Mouse (Mus musculus): ENCODE results near the gene Lonp1. TPM values are rescaled to one million over a fixed set of nuclear protein-coding genes. Genes with fewer than 3 reads are reported as not detected.
"Not testable (repeated sequence)": the region's sequence is repeated elsewhere in the genome, so short reads cannot be mapped to it uniquely, and the experiment has no call there.

Gene Lonp1
- total RNA-seq, 1 experiment: 169 TPM

DNA sequence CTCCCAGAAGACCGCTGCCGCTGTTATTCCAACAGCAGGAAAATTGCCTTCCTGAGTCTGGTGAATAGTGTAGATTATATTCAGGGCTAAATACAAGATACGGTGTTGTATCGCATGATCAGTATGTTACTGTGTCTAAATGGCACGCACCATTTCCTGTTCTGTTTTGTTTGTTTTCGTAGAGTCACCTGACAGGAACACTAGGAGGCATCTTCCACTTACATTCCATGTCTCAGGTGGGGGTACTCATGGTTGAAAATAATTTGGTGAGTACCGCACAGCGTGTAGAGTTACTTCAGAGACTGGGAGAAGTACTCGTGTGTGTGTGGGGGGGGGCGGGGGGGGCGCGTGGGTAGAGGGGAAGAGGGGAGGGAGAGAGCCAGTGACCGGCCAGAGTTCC, 20.9 kb upstream of the Lonp1 start:
- Histone ChIP-seq H3K4me1 (ENCODE audit: control insufficient read depth in 2 of 2, insufficient read depth in 2 of 2, low read length in 2 of 2, poor library complexity in 1 of 2) (peaks cover 0 to 4% of the 10 kb centered on the region in 2 experiments; a peak in 2 of 4 replicates), H3K9ac (ENCODE audit: insufficient read depth, low read depth, low read length, poor library complexity, severe bottlenecking) (no peak overlapping the region), H3K27ac (ENCODE audit: insufficient read depth, low read depth, low read length, poor library complexity, severe bottlenecking) (no peak overlapping the region), H3K9me3 (ENCODE audit: control insufficient read depth, insufficient read depth, low read depth, low read length) (no peaks in the 10 kb centered on the region), H3K4me3 (ENCODE audit: insufficient read depth in 1 of 2, low read depth in 1 of 2, low read length in 2 of 2, poor library complexity in 1 of 2, severe bottlenecking in 1 of 2) (no peak overlapping the region), H3K36me3 (ENCODE audit: control insufficient read depth, insufficient read depth, low read length, poor library complexity, severe bottlenecking) (no peaks in the 10 kb centered on the region)
- DNase-seq (ENCODE audit: low read depth, low spot score): no peak
- in situ Hi-C loops (cut with MboI; ENCODE audit: low sequenced_read_pairs in 2 of 2, unreplicated experiment in 2 of 2): no loop called here
- TF ChIP-seq HCFC1 (IDR thresholded peaks at IDR 0.05; ENCODE audit: borderline replicate concordance, insufficient read depth, low read length) (no peak), ZNF384 (IDR thresholded peaks at IDR 0.05; ENCODE audit: low read depth, low read length) (no peak), MAFK (IDR thresholded peaks at IDR 0.05; ENCODE audit: insufficient read depth, low read depth, low read length) (no peak), CHD2 (IDR thresholded peaks at IDR 0.05; ENCODE audit: low read depth, low read length) (no peak), ZC3H11A (IDR thresholded peaks at IDR 0.05; ENCODE audit: borderline replicate concordance, low read depth, low read length) (no peak)

DNA sequence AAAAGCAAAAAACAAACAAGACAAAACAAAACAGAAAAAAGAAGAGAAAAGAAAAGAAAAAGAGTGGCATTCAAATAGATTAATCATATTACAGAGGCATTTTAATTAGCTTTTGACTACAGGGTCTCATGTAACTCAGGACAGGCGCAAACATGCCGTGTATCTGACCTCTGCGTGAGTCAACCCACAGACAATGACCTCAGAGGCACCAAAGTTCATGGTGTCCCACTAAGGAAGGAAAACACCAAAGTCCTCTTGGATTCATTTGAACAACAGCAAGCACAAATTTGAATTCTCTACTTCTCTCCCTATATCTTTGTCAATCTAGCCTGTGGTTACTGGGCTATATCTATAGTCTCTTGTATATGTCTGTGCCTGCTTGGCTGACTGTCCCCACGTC, 16.6 kb upstream of the Lonp1 start:
- no peak for DNase-seq (ENCODE audit: low read depth, low spot score)
- no peak overlapping the region for H3K4me3 ChIP-seq (ENCODE audit: insufficient read depth in 1 of 2, low read depth in 1 of 2, low read length in 2 of 2, poor library complexity in 1 of 2, severe bottlenecking in 1 of 2)
- H3K9ac ChIP-seq (ENCODE audit: insufficient read depth, low read depth, low read length, poor library complexity, severe bottlenecking): no peak overlapping the region
- in situ Hi-C loops (cut with MboI; ENCODE audit: low sequenced_read_pairs in 2 of 2, unreplicated experiment in 2 of 2): no loop called here
- TF ChIP-seq HCFC1 (IDR thresholded peaks at IDR 0.05; ENCODE audit: borderline replicate concordance, insufficient read depth, low read length): no peak
- TF ChIP-seq ZNF384 (IDR thresholded peaks at IDR 0.05; ENCODE audit: low read depth, low read length): no peak
- TF ChIP-seq MAFK (IDR thresholded peaks at IDR 0.05; ENCODE audit: insufficient read depth, low read depth, low read length): no peak
- TF ChIP-seq CHD2 (IDR thresholded peaks at IDR 0.05; ENCODE audit: low read depth, low read length): no peak
- TF ChIP-seq ZC3H11A (IDR thresholded peaks at IDR 0.05; ENCODE audit: borderline replicate concordance, low read depth, low read length): no peak
- no peaks in the 10 kb centered on the region for H3K4me1 ChIP-seq (ENCODE audit: control insufficient read depth in 2 of 2, insufficient read depth in 2 of 2, low read length in 2 of 2, poor library complexity in 1 of 2)
- no peaks in the 10 kb centered on the region for H3K9me3 ChIP-seq (ENCODE audit: control insufficient read depth, insufficient read depth, low read depth, low read length)
- H3K27ac ChIP-seq (ENCODE audit: insufficient read depth, low read depth, low read length, poor library complexity, severe bottlenecking): no peak overlapping the region
- H3K36me3 ChIP-seq (ENCODE audit: control insufficient read depth, insufficient read depth, low read length, poor library complexity, severe bottlenecking): no peaks in the 10 kb centered on the region

DNA sequence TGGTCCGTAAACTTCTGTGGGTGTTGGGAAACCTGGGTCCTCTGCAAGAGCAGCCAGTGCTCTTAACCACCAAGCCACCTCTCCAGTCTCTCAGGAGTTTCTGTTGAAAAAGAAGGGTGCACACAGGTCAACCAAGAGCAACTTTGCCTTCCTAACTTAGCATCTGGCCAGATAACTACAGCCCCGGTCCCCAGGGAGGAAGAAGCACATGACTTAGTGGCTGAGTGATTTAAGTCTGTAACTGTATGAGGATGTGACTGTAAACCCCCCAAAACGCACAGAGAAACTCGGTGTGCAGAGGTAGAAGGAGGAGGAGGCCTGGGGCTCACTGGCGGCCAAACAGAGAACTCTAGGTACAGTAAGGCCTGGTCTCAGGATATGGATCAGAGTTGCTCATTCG, 7.3 kb upstream of the Lonp1 start:
- H3K9ac ChIP-seq (ENCODE audit: insufficient read depth, low read depth, low read length, poor library complexity, severe bottlenecking): no peak overlapping the region
- no peak for DNase-seq (ENCODE audit: low read depth, low spot score)
- in situ Hi-C loops (cut with MboI; ENCODE audit: low sequenced_read_pairs in 2 of 2, unreplicated experiment in 2 of 2): no loop called here
- no peaks in the 10 kb centered on the region for H3K36me3 ChIP-seq (ENCODE audit: control insufficient read depth, insufficient read depth, low read length, poor library complexity, severe bottlenecking)
- no peaks in the 10 kb centered on the region for H3K9me3 ChIP-seq (ENCODE audit: control insufficient read depth, insufficient read depth, low read depth, low read length)
- TF ChIP-seq ZNF384 (IDR thresholded peaks at IDR 0.05; ENCODE audit: low read depth, low read length) (no peak), CHD2 (IDR thresholded peaks at IDR 0.05; ENCODE audit: low read depth, low read length) (no peak), HCFC1 (IDR thresholded peaks at IDR 0.05; ENCODE audit: borderline replicate concordance, insufficient read depth, low read length) (no peak), ZC3H11A (IDR thresholded peaks at IDR 0.05; ENCODE audit: borderline replicate concordance, low read depth, low read length) (no peak), MAFK (IDR thresholded peaks at IDR 0.05; ENCODE audit: insufficient read depth, low read depth, low read length) (no peak)
- H3K4me3 ChIP-seq (ENCODE audit: insufficient read depth in 1 of 2, low read depth in 1 of 2, low read length in 2 of 2, poor library complexity in 1 of 2, severe bottlenecking in 1 of 2): no peak overlapping the region
- H3K4me1 ChIP-seq (ENCODE audit: control insufficient read depth in 2 of 2, insufficient read depth in 2 of 2, low read length in 2 of 2, poor library complexity in 1 of 2): peaks cover 6 to 7% of the 10 kb centered on the region in 2 experiments; a peak in 3 of 4 replicates
- no peak overlapping the region for H3K27ac ChIP-seq (ENCODE audit: insufficient read depth, low read depth, low read length, poor library complexity, severe bottlenecking)

DNA sequence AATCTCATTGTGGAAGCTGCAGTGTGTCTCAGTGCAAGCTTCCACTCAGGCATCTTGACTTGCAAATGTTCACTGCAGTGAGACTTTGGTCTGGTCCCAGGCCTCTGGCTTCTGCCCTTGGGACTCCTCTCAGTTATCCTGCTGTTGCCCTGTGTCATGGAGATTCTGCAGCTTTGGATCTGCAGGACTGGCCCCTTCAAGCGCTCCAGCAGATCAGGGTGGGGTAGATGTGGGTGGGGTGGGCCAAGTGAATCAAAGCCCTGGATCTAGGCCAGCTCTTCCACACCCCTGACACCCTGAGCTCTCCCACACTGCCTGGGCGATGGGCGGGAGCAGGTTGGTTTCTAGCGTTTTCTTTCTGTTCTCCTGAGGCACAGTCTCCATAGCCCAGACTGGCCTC, 5.1 kb upstream of the Lonp1 start:
- in situ Hi-C loops (cut with MboI; ENCODE audit: low sequenced_read_pairs in 2 of 2, unreplicated experiment in 2 of 2): no loop called here
- peak overlapping the region; percentile 6 to 61; a peak in 2 of 4 replicates for H3K4me3 ChIP-seq (ENCODE audit: insufficient read depth in 1 of 2, low read depth in 1 of 2, low read length in 2 of 2, poor library complexity in 1 of 2, severe bottlenecking in 1 of 2)
- H3K9me3 ChIP-seq (ENCODE audit: control insufficient read depth, insufficient read depth, low read depth, low read length): no peaks in the 10 kb centered on the region
- peak overlapping the region; percentile 50 for H3K27ac ChIP-seq (ENCODE audit: insufficient read depth, low read depth, low read length, poor library complexity, severe bottlenecking)
- H3K36me3 ChIP-seq (ENCODE audit: control insufficient read depth, insufficient read depth, low read length, poor library complexity, severe bottlenecking): no peaks in the 10 kb centered on the region
- DNase-seq (ENCODE audit: low read depth, low spot score): peak; percentile 81
- peaks cover 7% of the 10 kb centered on the region in 2 experiments; a peak in 3 of 4 replicates for H3K4me1 ChIP-seq (ENCODE audit: control insufficient read depth in 2 of 2, insufficient read depth in 2 of 2, low read length in 2 of 2, poor library complexity in 1 of 2)
- TF ChIP-seq ZC3H11A (IDR thresholded peaks at IDR 0.05; ENCODE audit: borderline replicate concordance, low read depth, low read length) (no peak), ZNF384 (IDR thresholded peaks at IDR 0.05; ENCODE audit: low read depth, low read length) (peak; percentile 33; the same call in 1 of the 2 replicates)
- H3K9ac ChIP-seq (ENCODE audit: insufficient read depth, low read depth, low read length, poor library complexity, severe bottlenecking): no peak overlapping the region

DNA sequence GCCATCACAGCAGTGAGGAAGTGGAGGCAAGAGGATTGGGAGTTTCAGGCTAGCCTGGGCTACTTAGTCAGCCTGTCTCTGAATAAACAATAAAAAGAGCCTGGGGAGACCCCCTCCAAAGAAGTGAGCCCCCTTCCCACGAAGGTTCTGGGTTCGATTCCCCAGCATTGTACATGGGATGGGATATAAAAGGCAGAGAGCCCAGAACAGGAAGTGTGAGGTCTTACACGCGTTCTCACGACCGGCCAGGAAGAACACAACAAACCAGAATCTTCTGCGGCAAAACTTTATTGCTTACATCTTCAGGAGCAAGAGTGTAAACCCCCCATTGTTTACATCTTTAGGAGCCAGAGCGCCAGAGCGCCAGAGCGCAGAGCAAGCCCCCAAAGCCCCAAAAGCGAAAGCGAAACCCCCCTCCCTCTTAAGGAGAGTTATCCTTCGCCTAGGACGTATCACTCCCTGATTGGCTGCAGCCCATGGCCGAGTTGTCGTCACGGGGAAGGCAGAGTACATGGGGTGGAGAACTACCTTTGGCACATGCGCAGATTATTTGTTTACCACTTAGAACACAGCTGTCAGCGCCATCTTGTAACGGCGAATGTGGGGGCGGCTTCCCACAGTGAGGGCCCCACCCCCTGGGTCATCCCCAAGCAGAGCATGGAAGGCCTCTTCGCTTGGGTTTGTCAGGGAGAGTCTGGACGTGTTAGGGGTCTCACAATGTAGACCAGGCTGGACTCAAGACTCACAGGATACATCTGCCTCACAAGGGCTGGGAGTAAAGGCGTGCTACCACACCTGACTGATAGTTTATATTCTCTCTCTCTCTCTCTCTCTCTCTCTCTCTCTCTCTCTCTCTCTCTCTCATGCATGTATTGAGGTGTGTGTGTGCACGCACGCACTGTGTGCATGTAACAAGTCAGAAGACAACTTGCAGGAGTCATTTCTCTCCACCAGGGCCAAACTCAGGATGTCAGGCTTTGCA, 3.4 kb upstream of the Lonp1 start:
- DNase-seq (ENCODE audit: low read depth, low spot score); in situ Hi-C loops (cut with MboI; ENCODE audit: low sequenced_read_pairs in 2 of 2, unreplicated experiment in 2 of 2); H3K9me3 ChIP-seq (ENCODE audit: control insufficient read depth, insufficient read depth, low read depth, low read length); H3K36me3 ChIP-seq (ENCODE audit: control insufficient read depth, insufficient read depth, low read length, poor library complexity, severe bottlenecking); H3K4me3 ChIP-seq (ENCODE audit: insufficient read depth in 1 of 2, low read depth in 1 of 2, low read length in 2 of 2, poor library complexity in 1 of 2, severe bottlenecking in 1 of 2); H3K27ac ChIP-seq (ENCODE audit: insufficient read depth, low read depth, low read length, poor library complexity, severe bottlenecking); H3K9ac ChIP-seq (ENCODE audit: insufficient read depth, low read depth, low read length, poor library complexity, severe bottlenecking): not testable (repeated sequence)
- peaks cover 7 to 12% of the 10 kb centered on the region in 2 experiments; a peak in 3 of 4 replicates for H3K4me1 ChIP-seq (ENCODE audit: control insufficient read depth in 2 of 2, insufficient read depth in 2 of 2, low read length in 2 of 2, poor library complexity in 1 of 2)
